Mouse (Mus musculus): ENCODE results near the gene Ptpn22. TPM values are rescaled to one million over a fixed set of nuclear protein-coding genes. Genes with fewer than 3 reads are reported as not detected.

The Ptpn22 gene
- 2.2 and 2.5 TPM in 2 replicates for polyA plus RNA-seq (2012; rRNA removed)

GRCm38 (mm10) chr3:103858881-103859801 lies at the start of gene Ptpn22:
Ptpn22 (plus strand) TSS chr3:103859795.

GRCm38 (mm10) chr3:103832426-103832825 lies 27.2 kb upstream of the Ptpn22 start, which contains the start of gene Bcl2l15:
Bcl2l15 (plus strand) TSS chr3:103832601.

GRCm38 (mm10) chr3:103914010-103914669 lies 54.5 kb downstream of the Ptpn22 start, which contains the start of gene Rsbn1:
Rsbn1 (plus strand) TSS chr3:103914120.

Other genes starting within 250 kb of the Ptpn22 start
- gene Atg4a-ps, start 213.7 kb upstream of the Ptpn22 start, polyA plus RNA-seq (2012; rRNA removed), result 0.12 and 0.13 TPM in 2 replicates
- gene Olfml3, start 121.8 kb upstream of the Ptpn22 start, polyA plus RNA-seq (2012; rRNA removed), result 1.6 and 1.8 TPM in 2 replicates
- gene Gm10964, start 120.4 kb upstream of the Ptpn22 start, polyA plus RNA-seq (2012; rRNA removed), result not detected in 2 replicates
- gene Hipk1, start 68.2 kb upstream of the Ptpn22 start, polyA plus RNA-seq (2012; rRNA removed), result 18.2 and 20.5 TPM in 2 replicates
- 9.1 and 10.6 TPM in 2 replicates for gene Dclre1b, start 50.4 kb upstream of the Ptpn22 start, polyA plus RNA-seq (2012; rRNA removed)
- 14.1 and 14.6 TPM in 2 replicates for gene Ap4b1, start 50.3 kb upstream of the Ptpn22 start, polyA plus RNA-seq (2012; rRNA removed)
- gene Gm43064, start 50.2 kb upstream of the Ptpn22 start, polyA plus RNA-seq (2012; rRNA removed), result 0.30 and 0.58 TPM in 2 replicates
- 1.3 TPM in 2 replicates for gene Bcl2l15, start 27.2 kb upstream of the Ptpn22 start, polyA plus RNA-seq (2012; rRNA removed)
- 3.0 and 3.4 TPM in 2 replicates for gene Rsbn1, start 54.3 kb downstream of the Ptpn22 start, polyA plus RNA-seq (2012; rRNA removed)
- gene Phtf1, start 108.3 kb downstream of the Ptpn22 start, polyA plus RNA-seq (2012; rRNA removed), result 2.4 and 2.8 TPM in 2 replicates